Comparison of ENCODE assay signal across 8 mouse cellular contexts in the genomic region with DNA sequence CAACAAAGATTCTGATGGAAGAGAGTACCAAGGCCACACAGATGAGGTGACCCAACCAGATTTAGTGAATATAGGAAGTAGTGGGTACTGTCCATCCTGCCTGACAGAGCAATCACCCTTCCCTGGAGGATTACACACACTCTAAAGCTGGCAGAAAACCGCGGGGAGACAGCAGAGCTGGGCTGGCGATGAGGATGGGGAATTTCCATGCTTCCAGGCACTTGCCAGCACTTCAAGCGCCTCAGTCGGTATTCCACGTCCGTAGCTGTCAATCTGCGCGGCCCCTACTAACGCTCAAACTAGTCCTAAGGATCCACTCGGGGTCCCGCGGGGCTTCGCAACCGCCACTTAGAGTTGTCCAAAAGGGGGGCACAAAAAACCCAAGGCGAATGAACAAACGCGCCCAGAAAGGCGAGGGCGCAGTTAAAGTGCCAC. TPM values are rescaled to one million over a fixed set of nuclear protein-coding genes. Genes with fewer than 3 reads are reported as not detected.
DNase-seq lines count a peak whose midpoint lies in the region; ATAC-seq and TF ChIP-seq lines count a peak whose summit lies in the region.

No protein-coding gene starts in this region.

- peak overlapping the region; percentile 73 for H3K4me3 ChIP-seq in kidney, postnatal 0 days (replicated peaks; ENCODE audit: low read depth, low read length)

- ATAC-seq in granulocyte monocyte progenitor cell, adult 5-6 weeks (replicated peaks; ENCODE audit: poor library complexity, severe bottlenecking): peak; percentile 66
- peak; percentile 31 for ATAC-seq in kidney, postnatal 0 days (replicated peaks; ENCODE audit: low FRiP score, low read depth)

- no peaks in the 10 kb centered on the region for H3K9me3 ChIP-seq in kidney, postnatal 0 days (replicated peaks; ENCODE audit: low read length)

- H3K27me3 ChIP-seq in kidney, postnatal 0 days (ENCODE audit: insufficient read depth, low read length): no peaks in the 10 kb centered on the region

- H3K4me2 ChIP-seq in kidney, postnatal 0 days (ENCODE audit: low read length): peak overlapping the region; percentile 77

- WGBS in kidney, postnatal 0 days: 0% methylated on average over 20 of the region's 20 CpGs

- no peaks in the 10 kb centered on the region for H3K36me3 ChIP-seq in kidney, postnatal 0 days (ENCODE audit: insufficient read depth, low read length)

- DNase-seq in cerebellum, adult 11 months: peak; percentile 2
- DNase-seq in cerebellum, postnatal 4 days (ENCODE audit: low spot score in 2 of 2): no peak
- peak; percentile 22 for DNase-seq in urinary bladder, postnatal 25 days (ENCODE audit: low spot score)
- DNase-seq in urinary bladder, postnatal 4 days (ENCODE audit: low spot score in 2 of 2): no peak
- DNase-seq in kidney, postnatal 0 days (ENCODE audit: low spot score): peak; percentile 40
- DNase-seq in lung, postnatal 14 days: peak; percentile 48
- peak; percentile 46 for DNase-seq in right cerebral cortex, postnatal 4 days

- no peak for TF ChIP-seq CTCF in kidney, postnatal 0 days (IDR thresholded peaks at IDR 0.05; ENCODE audit: low read depth)

- H3K9ac ChIP-seq in kidney, postnatal 0 days (ENCODE audit: low read depth, low read length): peak overlapping the region; percentile 74

- H3K4me1 ChIP-seq in kidney, postnatal 0 days (replicated peaks; ENCODE audit: insufficient read depth, low read length): 0 out of 2 replicates have a peak, but pooled peaks cover 3% of the 10 kb centered on the region

- H3K27ac ChIP-seq in kidney, postnatal 0 days: peak overlapping the region; percentile 75

RNA-seq across cellular contexts. Expression of a gene that starts 0.6 kb away (rescaled TPM):
- 20.2 and 25.5 TPM in 2 replicates for total RNA-seq in granulocyte monocyte progenitor cell, adult 5-6 weeks (2014; fragmentation: Nextera tagmentation)
- 55.3 and 60.4 TPM in 2 replicates for total RNA-seq in granulocyte monocyte progenitor cell, adult 5-6 weeks (2017)
- 63.1 and 67.6 TPM in 2 replicates for polyA plus RNA-seq in kidney, postnatal 0 days (2015; fragmentation: Nextera tagmentation; extraction: Ambion mirVana)

Comparison
In these comparisons a context has a peak if more than half of its experiments do, and no peak if none do; other contexts are left out.
1. DNase-seq: peak in cerebellum, adult 11 months (single experiment), urinary bladder, postnatal 25 days (single experiment), kidney, postnatal 0 days (single experiment), lung, postnatal 14 days (single experiment) and right cerebral cortex, postnatal 4 days (single experiment); none in cerebellum, postnatal 4 days (0 of 2) and urinary bladder, postnatal 4 days (0 of 2).